In the genomic region with DNA sequence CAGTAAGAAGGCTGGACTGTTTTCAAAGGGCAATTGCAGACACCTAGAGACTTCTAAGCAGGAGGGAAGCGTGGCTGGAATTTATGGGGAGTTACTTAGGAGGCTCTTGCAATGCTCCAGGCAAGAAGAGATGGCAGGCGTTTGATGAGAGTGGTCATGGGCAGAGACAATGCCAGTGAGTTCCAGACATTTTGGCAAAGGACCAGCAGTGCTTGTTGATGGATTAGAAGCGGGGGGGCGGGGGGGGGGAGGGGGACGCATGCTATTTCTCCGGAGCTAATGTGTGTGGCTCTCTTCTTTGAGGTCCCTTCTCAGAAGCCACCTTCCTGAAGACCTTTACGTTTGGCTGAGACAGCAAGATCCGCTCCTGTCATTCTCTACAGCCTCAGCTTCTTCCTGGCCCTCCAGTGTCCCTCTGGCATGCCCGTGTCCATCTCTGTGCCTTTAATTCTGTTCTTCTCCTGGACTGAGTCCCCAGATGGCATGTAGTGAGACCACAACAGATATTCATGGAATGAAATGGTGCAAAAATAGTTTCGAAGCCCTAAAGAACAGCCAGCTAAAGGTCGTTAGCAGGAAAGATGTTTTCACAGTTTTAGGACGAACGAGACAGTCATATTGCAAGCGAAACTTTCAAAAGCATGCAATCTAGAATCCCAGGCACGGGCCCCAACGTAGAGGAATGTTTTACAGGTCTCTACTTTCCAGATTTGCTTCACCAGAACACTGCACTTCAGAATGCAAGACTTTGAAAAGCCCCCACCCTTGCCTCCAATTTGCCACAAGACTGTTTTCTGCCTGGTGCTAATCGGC, we compare ENCODE assay signal across 8 mouse cellular contexts. TPM values are rescaled to one million over a fixed set of nuclear protein-coding genes. Genes with fewer than 3 reads are reported as not detected.
A peak's percentile ranks its signal among the peaks of the same experiment; 100 is the strongest.
DNase-seq lines count a peak whose midpoint lies in the region; ATAC-seq and TF ChIP-seq lines count a peak whose summit lies in the region.
"Had no signal": no experiment of that assay in that cellular context is flagged by ENCODE, and none has a peak within 500 bp of the region (broad histone marks: within the 10 kb centered on the region; RNA-seq: fewer than 3 reads in every experiment).

No protein-coding gene starts in this region.

- 66% methylated on average over 17 of the region's 17 CpGs for WGBS in kidney, embryonic 16.5 days
- 76% methylated on average over 17 of the region's 17 CpGs for WGBS in embryonic facial prominence, embryonic 10.5 days
- 39% methylated on average over 17 of the region's 17 CpGs for WGBS in heart, embryonic 16.5 days

- no peaks in the 10 kb centered on the region for H3K79me2 ChIP-seq in myocyte (ENCODE audit: control insufficient read depth, insufficient read depth)

- H3K4me3 ChIP-seq in kidney, embryonic 16.5 days (ENCODE audit: low read length), result no peak overlapping the region
- no peak overlapping the region for H3K4me3 ChIP-seq in embryonic facial prominence, embryonic 10.5 days
- no peak overlapping the region for H3K4me3 ChIP-seq in heart, embryonic 16.5 days (ENCODE audit: low read length)
- H3K4me3 ChIP-seq in myocyte, result no peak overlapping the region

- no peak for TF ChIP-seq POLR2A in myocyte (IDR thresholded peaks at IDR 0.05; ENCODE audit: insufficient read length, low read depth)

- H3K27me3 ChIP-seq in kidney, embryonic 16.5 days (ENCODE audit: insufficient read depth, low read length), result no peaks in the 10 kb centered on the region
- H3K27me3 ChIP-seq in embryonic facial prominence, embryonic 10.5 days (replicated peaks; ENCODE audit: low read depth, poor library complexity, severe bottlenecking), result no peaks in the 10 kb centered on the region
- H3K27me3 ChIP-seq in heart, embryonic 16.5 days (ENCODE audit: control insufficient read depth, insufficient read depth, low read length), result no peaks in the 10 kb centered on the region
- no peaks in the 10 kb centered on the region for H3K27me3 ChIP-seq in myocyte (ENCODE audit: control insufficient read depth, insufficient read depth, insufficient read length)

- H3K9ac ChIP-seq in kidney, embryonic 16.5 days (replicated peaks; ENCODE audit: low read length), result no peak overlapping the region
- H3K9ac ChIP-seq in heart, embryonic 16.5 days (ENCODE audit: low read length), result peak overlapping the region; percentile 63

- no peak overlapping the region for H3K4me2 ChIP-seq in kidney, embryonic 16.5 days (replicated peaks; ENCODE audit: low read depth, low read length)
- peak overlapping the region; percentile 38; the same call in 1 of the 2 replicates for H3K4me2 ChIP-seq in heart, embryonic 16.5 days (ENCODE audit: low read depth, low read length)
- H3K4me2 ChIP-seq in myocyte (ENCODE audit: low read depth), result peak overlapping the region; percentile 92

- H3K36me3 ChIP-seq in kidney, embryonic 16.5 days (ENCODE audit: insufficient read depth, low read length), result no peaks in the 10 kb centered on the region
- H3K36me3 ChIP-seq in embryonic facial prominence, embryonic 10.5 days (replicated peaks), result no peaks in the 10 kb centered on the region
- H3K36me3 ChIP-seq in heart, embryonic 16.5 days (ENCODE audit: control insufficient read depth, insufficient read depth), result no peaks in the 10 kb centered on the region
- no peaks in the 10 kb centered on the region for H3K36me3 ChIP-seq in myocyte (ENCODE audit: control insufficient read depth, insufficient read depth)

- peak overlapping the region; percentile 40 for H3K27ac ChIP-seq in kidney, embryonic 16.5 days (ENCODE audit: low read length)
- H3K27ac ChIP-seq in embryonic facial prominence, embryonic 10.5 days (replicated peaks), result peak overlapping the region; percentile 57; the same call in 1 of the 2 replicates
- H3K27ac ChIP-seq in heart, embryonic 16.5 days (ENCODE audit: low read length), result peak overlapping the region; percentile 89

- no peaks in the 10 kb centered on the region for H3K9me3 ChIP-seq in kidney, embryonic 16.5 days (ENCODE audit: low read length)
- no peaks in the 10 kb centered on the region for H3K9me3 ChIP-seq in embryonic facial prominence, embryonic 10.5 days
- no peaks in the 10 kb centered on the region for H3K9me3 ChIP-seq in heart, embryonic 16.5 days (replicated peaks; ENCODE audit: control insufficient read depth, low read length)

- DNase-seq in kidney, postnatal 25 days, result no peak
- no peak for DNase-seq in embryonic facial prominence, embryonic 10.5 days (ENCODE audit: low spot score)
- no peak for DNase-seq in urinary bladder, postnatal 4 days (ENCODE audit: low spot score in 2 of 2)
- DNase-seq in gastrocnemius, adult 8-10 months (ENCODE audit: low spot score in 2 of 2), result no peak

- no peak for ATAC-seq in kidney, embryonic 16.5 days (ENCODE audit: low FRiP score, low TSS enrichment)
- ATAC-seq in heart, embryonic 16.5 days (replicated peaks; ENCODE audit: extremely low read depth, insufficient read depth, low FRiP score), result peak; percentile 42; the same call in 1 of the 2 replicates

- no peak overlapping the region for H3ac ChIP-seq in myocyte (ENCODE audit: control insufficient read depth, insufficient read length)

- peaks cover 17% of the 10 kb centered on the region for H3K4me1 ChIP-seq in kidney, embryonic 16.5 days (ENCODE audit: insufficient read depth, low read length)
- peaks cover 18% of the 10 kb centered on the region for H3K4me1 ChIP-seq in embryonic facial prominence, embryonic 10.5 days
- H3K4me1 ChIP-seq in heart, embryonic 16.5 days (ENCODE audit: control insufficient read depth, insufficient read depth, low read length), result peaks cover 21% of the 10 kb centered on the region

TF ChIP-seq in myocyte, 11 proteins besides CTCF, POLR2A, EP300 and RAD21:
- TF ChIP-seq MYOG (IDR thresholded peaks at IDR 0.05; ENCODE audit: control insufficient read depth in 1 of 3, insufficient read depth in 1 of 3, insufficient read length in 2 of 3, low read depth in 2 of 3) (no peak), E2F4 (IDR thresholded peaks at IDR 0.05; ENCODE audit: insufficient read depth) (no peak), TCF3 (IDR thresholded peaks at IDR 0.05; ENCODE audit: insufficient read length, low read depth) (no peak), REST (IDR thresholded peaks at IDR 0.05; ENCODE audit: insufficient read depth, insufficient read length) (no peak), MAX (IDR thresholded peaks at IDR 0.05; ENCODE audit: low read depth) (no peak), CEBPB (IDR thresholded peaks at IDR 0.05; ENCODE audit: insufficient read depth, poor library complexity, severe bottlenecking) (no peak), POLR2AphosphoS2 (IDR thresholded peaks at IDR 0.05; ENCODE audit: insufficient read length, low read depth) (no peak), USF1 (IDR thresholded peaks at IDR 0.05; ENCODE audit: low read depth) (no peak), TCF12 (IDR thresholded peaks at IDR 0.05; ENCODE audit: insufficient read depth, poor library complexity, severe bottlenecking) (no peak), SRF (IDR thresholded peaks at IDR 0.05; ENCODE audit: control insufficient read depth, insufficient read length, low read depth) (no peak), MYOD1 (IDR thresholded peaks at IDR 0.05; ENCODE audit: control insufficient read depth in 1 of 3, insufficient read length in 2 of 3, low read depth in 2 of 3) (no peak)

RNA-seq across cellular contexts. Expression of gene A930018P22Rik, which starts 53.8 kb away (rescaled TPM):
- not detected in 2 replicates for polyA plus RNA-seq in kidney, embryonic 16.5 days (2015; fragmentation: Nextera tagmentation; extraction: Ambion mirVana)
- polyA plus RNA-seq in embryonic facial prominence, embryonic 10.5 days (2016; fragmentation: Nextera tagmentation; extraction: Ambion mirVana), result not detected in 2 replicates
- polyA plus RNA-seq in heart, embryonic 16.5 days (2015; fragmentation: Nextera tagmentation; extraction: Ambion mirVana), result 0.19 TPM in 1 of 2 replicates, not detected in the other
- 0.08 TPM for polyA plus RNA-seq in myocyte (2012; fragmentation: generic; extraction: Trizol)
- 1 to 10 TPM in 1 of 4 experiments, under 1 TPM in 2, not detected in 1; 0.36 to 1.2 (median 0.63) TPM for total RNA-seq in gastrocnemius, adult 8-10 months (2022)
- total RNA-seq: layer of hippocampus, postnatal 14 days had no signal
